Mouse (Mus musculus): Measurements from ENCODE around the gene Vps37b.

- no peak for TF ChIP-seq CTCF (conservative IDR thresholded peaks at IDR 0.05; ENCODE audit: insufficient read depth, insufficient read length, low read depth, low read length)
- no peak for TF ChIP-seq POLR2A (IDR thresholded peaks at IDR 0.05; ENCODE audit: low read depth, low read length)
Observed at GRCm38 (mm10) chr5:124005591-124005990, 26.5 kb downstream of the Vps37b start.

All from kidney, adult 2 months (tissue).